Mouse (Mus musculus) liver, postnatal 0 days (tissue): ENCODE results near the gene Rasd2. TPM values are rescaled to one million over a fixed set of nuclear protein-coding genes. Genes with fewer than 3 reads are reported as not detected.
A peak's percentile ranks its signal among the peaks of the same experiment; 100 is the strongest.

Experiments
- ATAC-seq: fragments of 200-750 bp; cut with Nextera tagmentation; 2 replicates; pipeline ENCODE4 v1.8.0; 2017; ENCODE audit warnings: mild to moderate bottlenecking, moderate library complexity
- DNase-seq: peaks from one replicate; pipeline ENCODE4 v3.0.0-alpha.2; 2016
- H3K27ac ChIP-seq: fragments of 300-500 bp; sonication (generic); 2 replicates; pipeline ENCODE4 v1.5.1; 2014; ENCODE audit warnings: antibody characterized with exemption, moderate library complexity, mild to moderate bottlenecking, low read depth
- H3K27me3 ChIP-seq: fragments of 300-500 bp; sonication (generic); 2 replicates; pipeline ENCODE4 v1.6.1; 2014; ENCODE audit warnings: low read length, control low read depth, mixed read lengths; ENCODE audit not compliant: insufficient read depth
- H3K36me3 ChIP-seq: fragments of 300-500 bp; sonication (generic); replicated peaks from 2 replicates; pipeline ENCODE4 v1.6.1; 2014; ENCODE audit warnings: mild to moderate bottlenecking, control low read depth, low read length, moderate library complexity, mixed read lengths; ENCODE audit not compliant: insufficient read depth
- H3K4me1 ChIP-seq: fragments of 300-500 bp; sonication (generic); 2 replicates; pipeline ENCODE4 v1.6.1; 2014; ENCODE audit warnings: antibody characterized with exemption, mild to moderate bottlenecking, control low read depth; ENCODE audit not compliant: insufficient read depth
- H3K4me2 ChIP-seq: fragments of 300-500 bp; sonication (generic); 2 replicates; pipeline ENCODE4 v1.6.1; 2014; ENCODE audit warnings: low read depth, mild to moderate bottlenecking, low read length, moderate library complexity, mixed read lengths
- H3K4me3 ChIP-seq: fragments of 300-500 bp; sonication (generic); 2 replicates; pipeline ENCODE4 v1.5.1; 2014; ENCODE audit warnings: low read depth, low read length
- H3K9ac ChIP-seq: fragments of 300-500 bp; sonication (generic); replicated peaks from 2 replicates; pipeline ENCODE4 v1.6.1; 2014; ENCODE audit warnings: mild to moderate bottlenecking, moderate library complexity
- H3K9me3 ChIP-seq: fragments of 300-500 bp; sonication (generic); 2 replicates; pipeline ENCODE4 v1.6.1; 2016; ENCODE audit warnings: mild to moderate bottlenecking, control low read depth, low read length, mixed read lengths
- CTCF ChIP-seq: sonication (generic); IDR thresholded peaks from 2 replicates; pipeline ENCODE4 v1.5.1; 2016; ENCODE audit warnings: antibody characterized with exemption, low read depth
- EP300 ChIP-seq: IDR thresholded peaks from 2 replicates; pipeline ENCODE4 v1.6.1; 2016; ENCODE audit warnings: antibody characterized with exemption, low read depth, mild to moderate bottlenecking
- WGBS: fragments of 180-500 bp; shearing (Covaris S2); extraction: QIAGEN DNeasy Blood & Tissue Kit; methylation state at CpG from one replicate; pipeline ENCODE4 v1.1.7; 2014; ENCODE audit not compliant: insufficient replicate concordance; 5-methylcytosine and 5-hydroxymethylcytosine counted together
- polyA plus RNA-seq: library from polyadenylated mRNA; unstranded; fragments of >200 nt; fragmentation: Nextera tagmentation; extraction: Ambion mirVana; gene quantifications from 2 replicates; pipeline ENCODE4 v1.2.1, GENCODE M21; 2015

Gene Rasd2
- polyA plus RNA-seq, 1 experiment from 2014 or later: 0.09 TPM

- Histone ChIP-seq H3K9ac (no peak overlapping the region), H3K27ac (no peak overlapping the region), H3K27me3 (no peaks in the 10 kb centered on the region), H3K36me3 (no peaks in the 10 kb centered on the region), H3K9me3 (no peaks in the 10 kb centered on the region), H3K4me3 (no peak overlapping the region), H3K4me2 (no peak overlapping the region), H3K4me1 (peaks cover 7% of the 10 kb centered on the region)
- TF ChIP-seq CTCF (no peak), EP300 (no peak)
- 28% methylated on average over 2 of the region's 2 CpGs for WGBS
- no peak for DNase-seq
- 0 out of 2 replicates have a peak, but pooled peaks have one; percentile 14 for ATAC-seq
Measured at GRCm38 (mm10) chr8:75203420-75203819, 10.3 kb upstream of the Rasd2 start.

GRCm38 (mm10) chr8:75204190-75204868 is 9.4 kb upstream of the Rasd2 start:
- no peak overlapping the region for H3K4me3 ChIP-seq
- no peaks in the 10 kb centered on the region for H3K36me3 ChIP-seq
- no peaks in the 10 kb centered on the region for H3K9me3 ChIP-seq
- 82% methylated on average over 13 of the region's 13 CpGs for WGBS
- no peaks in the 10 kb centered on the region for H3K27me3 ChIP-seq
- TF ChIP-seq EP300 (no peak), CTCF (no peak)
- DNase-seq (no peak), ATAC-seq (no peak)
- H3K9ac ChIP-seq: no peak overlapping the region
- H3K4me2 ChIP-seq: no peak overlapping the region
- H3K4me1 ChIP-seq: peaks cover 7% of the 10 kb centered on the region
- no peak overlapping the region for H3K27ac ChIP-seq

- no peaks in the 10 kb centered on the region for H3K36me3 ChIP-seq
- peaks cover 53% of the 10 kb centered on the region for H3K27me3 ChIP-seq
- no peaks in the 10 kb centered on the region for H3K9me3 ChIP-seq
- TF ChIP-seq CTCF: no peak
- TF ChIP-seq EP300: no peak
- H3K4me1 ChIP-seq: peaks cover 9% of the 10 kb centered on the region; the same call in 1 of the 2 replicates
- WGBS: 42% methylated on average over 3 of the region's 3 CpGs
- no peak overlapping the region for H3K4me3 ChIP-seq
- DNase-seq (no peak), ATAC-seq (no peak)
- no peak overlapping the region for H3K4me2 ChIP-seq
- H3K27ac ChIP-seq: no peak overlapping the region
- no peak overlapping the region for H3K9ac ChIP-seq
Measured at GRCm38 (mm10) chr8:75211461-75211860, 2.3 kb upstream of the Rasd2 start.

GRCm38 (mm10) chr8:75212631-75213306 is 975 bp upstream of the Rasd2 start:
- H3K4me1 ChIP-seq: peaks cover 9% of the 10 kb centered on the region; the same call in 1 of the 2 replicates
- ATAC-seq: peak; percentile 87
- peak; percentile 84 for DNase-seq
- no peak for TF ChIP-seq CTCF
- no peak for TF ChIP-seq EP300
- no peaks in the 10 kb centered on the region for H3K9me3 ChIP-seq
- 2% methylated on average over 43 of the region's 63 CpGs for whole genome bisulfite sequencing
- peak overlapping the region; percentile 46 for H3K4me3 ChIP-seq
- H3K27ac ChIP-seq: no peak overlapping the region
- peak overlapping the region; percentile 83 for H3K4me2 ChIP-seq
- 0 out of 2 replicates have a peak overlapping the region, but pooled peaks have one; percentile 12 for H3K9ac ChIP-seq
- no peaks in the 10 kb centered on the region for H3K36me3 ChIP-seq
- H3K27me3 ChIP-seq: peaks cover 56% of the 10 kb centered on the region

- TF ChIP-seq CTCF (no peak), EP300 (no peak)
- no peak for DNase-seq
- Histone ChIP-seq H3K9me3 (no peaks in the 10 kb centered on the region), H3K9ac (peak overlapping the region; percentile 26; the same call in 1 of the 2 replicates), H3K4me3 (peak overlapping the region; percentile 46), H3K4me1 (peaks cover 9% of the 10 kb centered on the region; the same call in 1 of the 2 replicates), H3K36me3 (no peaks in the 10 kb centered on the region), H3K27me3 (peaks cover 56% of the 10 kb centered on the region), H3K27ac (no peak overlapping the region), H3K4me2 (peak overlapping the region; percentile 83)
- ATAC-seq: peak; percentile 32
- under 1% methylated on average over 35 of the region's 36 CpGs for WGBS
Measured at GRCm38 (mm10) chr8:75213307-75213651, 465 bp upstream of the Rasd2 start.

GRCm38 (mm10) chr8:75215046-75215445 is 1.3 kb downstream of the Rasd2 start:
- Histone ChIP-seq H3K4me3 (no peak overlapping the region), H3K9ac (no peak overlapping the region), H3K36me3 (no peaks in the 10 kb centered on the region), H3K27me3 (peaks cover 56% of the 10 kb centered on the region), H3K4me2 (no peak overlapping the region), H3K4me1 (peaks cover 9% of the 10 kb centered on the region; the same call in 1 of the 2 replicates), H3K27ac (no peak overlapping the region), H3K9me3 (no peaks in the 10 kb centered on the region)
- ATAC-seq (no peak), DNase-seq (peak; percentile 10)
- WGBS: 78% methylated on average over 1 of the region's 1 CpGs
- TF ChIP-seq EP300: no peak
